Mouse (Mus musculus): Measurements from ENCODE around the gene Hoxb9. TPM values are rescaled to one million over a fixed set of nuclear protein-coding genes. Genes with fewer than 3 reads are reported as not detected.

Gene Hoxb9
- polyA plus RNA-seq, 1 experiment = 0.27 TPM

DNA sequence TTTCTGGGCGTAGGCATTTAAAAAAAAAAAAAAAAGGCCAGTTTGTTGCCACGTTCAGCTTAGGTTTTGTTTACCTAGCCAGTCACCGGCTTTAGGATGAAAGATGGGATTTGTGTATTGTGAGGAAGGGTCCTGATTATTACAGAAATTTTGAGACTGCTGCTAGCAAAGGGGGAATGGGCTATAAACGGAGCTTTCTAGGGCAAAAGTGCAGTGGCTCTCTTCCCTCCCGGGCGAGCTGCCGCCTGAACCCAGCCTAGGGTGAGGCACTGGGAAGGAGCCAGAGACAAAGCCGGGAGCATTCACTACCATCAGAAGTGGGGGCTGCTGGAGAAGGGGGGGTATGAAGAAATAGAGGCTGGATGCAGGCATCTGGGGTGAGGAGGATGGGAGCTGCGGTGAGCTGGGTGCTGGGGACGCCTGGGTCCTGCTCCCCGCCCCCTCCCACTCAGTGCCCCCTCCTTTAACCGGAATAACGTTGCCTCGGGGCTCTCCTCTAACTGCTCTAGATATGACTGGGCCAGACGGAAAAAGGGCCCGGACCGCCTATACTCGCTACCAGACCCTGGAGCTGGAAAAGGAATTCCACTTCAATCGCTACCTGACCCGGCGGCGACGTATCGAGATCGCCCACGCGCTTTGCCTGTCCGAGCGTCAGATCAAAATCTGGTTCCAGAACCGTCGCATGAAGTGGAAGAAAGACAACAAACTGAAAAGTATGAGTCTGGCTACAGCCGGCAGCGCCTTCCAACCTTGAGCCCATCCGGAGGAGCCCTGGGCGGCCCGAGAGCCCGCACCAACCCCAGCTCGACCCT lies 33.3 kb downstream of the Hoxb9 start:
- H3K4me3 ChIP-seq (ENCODE audit: extremely low read depth, insufficient read depth, insufficient read length) = no peak overlapping the region
- peaks cover 27% of the 10 kb centered on the region for H3K27me3 ChIP-seq (ENCODE audit: control insufficient read depth, insufficient read depth, low read length)
- no peak overlapping the region; the same call in 1 of the 2 replicates for H3K27ac ChIP-seq (ENCODE audit: insufficient read depth, low read length)
- H3K36me3 ChIP-seq (ENCODE audit: control insufficient read depth, insufficient read depth, low read length) = no peaks in the 10 kb centered on the region
- WGBS = 21% methylated on average over 38 of the region's 38 CpGs
- H3K4me1 ChIP-seq (ENCODE audit: control insufficient read depth, insufficient read depth, insufficient read length) = no peaks in the 10 kb centered on the region
- DNase-seq (ENCODE audit: low read depth in 1 of 2, low spot score in 2 of 2) = no peak
- TF ChIP-seq POLR2A (IDR thresholded peaks at IDR 0.05; ENCODE audit: low read depth, low read length) (no peak), CTCF (IDR thresholded peaks at IDR 0.05; ENCODE audit: extremely low read depth, insufficient read depth, insufficient read length, insufficient replicate concordance) (no peak)

- H3K4me3 ChIP-seq (ENCODE audit: extremely low read depth, insufficient read depth, insufficient read length) = no peak overlapping the region
- H3K27me3 ChIP-seq (ENCODE audit: control insufficient read depth, insufficient read depth, low read length) = peaks cover 22% of the 10 kb centered on the region
- DNase-seq (ENCODE audit: low read depth in 1 of 2, low spot score in 2 of 2) = no peak
- no peaks in the 10 kb centered on the region for H3K4me1 ChIP-seq (ENCODE audit: control insufficient read depth, insufficient read depth, insufficient read length)
- TF ChIP-seq POLR2A (IDR thresholded peaks at IDR 0.05; ENCODE audit: low read depth, low read length) = no peak
- no peak for TF ChIP-seq CTCF (IDR thresholded peaks at IDR 0.05; ENCODE audit: extremely low read depth, insufficient read depth, insufficient read length, insufficient replicate concordance)
- WGBS = 90% methylated on average over 6 of the region's 6 CpGs
- H3K27ac ChIP-seq (ENCODE audit: insufficient read depth, low read length) = no peak overlapping the region
- no peaks in the 10 kb centered on the region for H3K36me3 ChIP-seq (ENCODE audit: control insufficient read depth, insufficient read depth, low read length)
Observed at GRCm38 (mm10) chr11:96305505-96306182, 34.4 kb downstream of the Hoxb9 start.

GRCm38 (mm10) chr11:96306183-96306907 lies 35.1 kb downstream of the Hoxb9 start:
- Histone ChIP-seq H3K36me3 (ENCODE audit: control insufficient read depth, insufficient read depth, low read length) (no peaks in the 10 kb centered on the region), H3K4me1 (ENCODE audit: control insufficient read depth, insufficient read depth, insufficient read length) (peaks cover 2% of the 10 kb centered on the region; the same call in 1 of the 2 replicates), H3K27me3 (ENCODE audit: control insufficient read depth, insufficient read depth, low read length) (peaks cover 19% of the 10 kb centered on the region), H3K27ac (ENCODE audit: insufficient read depth, low read length) (no peak overlapping the region), H3K4me3 (ENCODE audit: extremely low read depth, insufficient read depth, insufficient read length) (no peak overlapping the region)
- WGBS = 67% methylated on average over 7 of the region's 7 CpGs
- TF ChIP-seq POLR2A (IDR thresholded peaks at IDR 0.05; ENCODE audit: low read depth, low read length) (no peak), CTCF (IDR thresholded peaks at IDR 0.05; ENCODE audit: extremely low read depth, insufficient read depth, insufficient read length, insufficient replicate concordance) (no peak)
- DNase-seq (ENCODE audit: low read depth in 1 of 2, low spot score in 2 of 2) = no peak

DNA sequence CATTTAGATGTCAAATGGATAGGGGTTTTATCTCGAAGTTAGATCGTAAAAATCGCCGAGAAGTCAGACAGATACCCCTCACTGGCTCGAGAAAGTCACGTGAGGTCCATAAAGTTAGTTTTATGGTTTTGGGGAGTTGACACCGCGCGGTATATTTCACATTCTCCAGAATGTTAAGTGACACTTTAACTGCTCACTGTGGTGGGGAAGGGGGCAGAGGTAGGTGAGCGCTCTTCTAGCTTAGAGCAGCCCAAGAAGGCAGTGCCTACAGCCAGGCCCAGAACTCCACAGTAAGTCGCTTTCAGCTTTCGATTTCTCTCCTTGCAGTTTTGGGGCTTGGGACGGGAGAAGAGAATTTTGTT lies 35.6 kb downstream of the Hoxb9 start:
- 37% methylated on average over 13 of the region's 13 CpGs for WGBS
- Histone ChIP-seq H3K27me3 (ENCODE audit: control insufficient read depth, insufficient read depth, low read length) (peaks cover 19% of the 10 kb centered on the region), H3K27ac (ENCODE audit: insufficient read depth, low read length) (no peak overlapping the region), H3K4me1 (ENCODE audit: control insufficient read depth, insufficient read depth, insufficient read length) (peaks cover 2% of the 10 kb centered on the region; the same call in 1 of the 2 replicates), H3K4me3 (ENCODE audit: extremely low read depth, insufficient read depth, insufficient read length) (no peak overlapping the region), H3K36me3 (ENCODE audit: control insufficient read depth, insufficient read depth, low read length) (no peaks in the 10 kb centered on the region)
- TF ChIP-seq POLR2A (IDR thresholded peaks at IDR 0.05; ENCODE audit: low read depth, low read length) = no peak
- TF ChIP-seq CTCF (IDR thresholded peaks at IDR 0.05; ENCODE audit: extremely low read depth, insufficient read depth, insufficient read length, insufficient replicate concordance) = no peak
- DNase-seq (ENCODE audit: low read depth in 1 of 2, low spot score in 2 of 2) = no peak

- peaks cover 15% of the 10 kb centered on the region for H3K27me3 ChIP-seq (ENCODE audit: control insufficient read depth, insufficient read depth, low read length)
- H3K27ac ChIP-seq (ENCODE audit: insufficient read depth, low read length) = no peak overlapping the region
- no peak overlapping the region for H3K4me3 ChIP-seq (ENCODE audit: extremely low read depth, insufficient read depth, insufficient read length)
- no peaks in the 10 kb centered on the region for H3K36me3 ChIP-seq (ENCODE audit: control insufficient read depth, insufficient read depth, low read length)
- no peak for TF ChIP-seq POLR2A (IDR thresholded peaks at IDR 0.05; ENCODE audit: low read depth, low read length)
- no peak for TF ChIP-seq CTCF (IDR thresholded peaks at IDR 0.05; ENCODE audit: extremely low read depth, insufficient read depth, insufficient read length, insufficient replicate concordance)
- H3K4me1 ChIP-seq (ENCODE audit: control insufficient read depth, insufficient read depth, insufficient read length) = peaks cover 2% of the 10 kb centered on the region; the same call in 1 of the 2 replicates
- DNase-seq (ENCODE audit: low read depth in 1 of 2, low spot score in 2 of 2) = no peak
- 70% methylated on average over 4 of the region's 4 CpGs for WGBS
Observed at GRCm38 (mm10) chr11:96308763-96309162, 37.5 kb downstream of the Hoxb9 start.

DNA sequence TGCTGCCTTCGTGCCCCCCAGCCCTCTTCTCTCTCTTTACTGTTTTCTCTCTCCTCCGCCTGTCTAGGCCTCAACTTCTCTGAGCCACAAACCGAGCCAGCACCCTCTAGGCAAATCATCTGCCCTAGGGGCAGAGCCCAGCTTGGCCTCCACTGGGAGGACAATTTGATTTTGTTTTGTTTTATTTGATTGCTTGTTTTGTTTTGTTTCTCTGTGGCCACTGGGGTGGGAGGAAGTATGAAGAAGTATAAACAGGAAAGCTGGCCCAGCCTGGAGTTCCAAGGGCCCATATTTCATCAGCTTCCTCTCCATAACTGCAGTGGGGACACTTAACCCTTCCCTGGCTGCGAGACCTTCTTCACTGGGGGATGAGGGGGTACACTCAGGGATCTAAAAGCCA lies 38.0 kb downstream of the Hoxb9 start:
- no peak for TF ChIP-seq POLR2A (IDR thresholded peaks at IDR 0.05; ENCODE audit: low read depth, low read length)
- no peak for TF ChIP-seq CTCF (IDR thresholded peaks at IDR 0.05; ENCODE audit: extremely low read depth, insufficient read depth, insufficient read length, insufficient replicate concordance)
- no peak overlapping the region for H3K27ac ChIP-seq (ENCODE audit: insufficient read depth, low read length)
- peaks cover 16% of the 10 kb centered on the region for H3K27me3 ChIP-seq (ENCODE audit: control insufficient read depth, insufficient read depth, low read length)
- no peak overlapping the region for H3K4me3 ChIP-seq (ENCODE audit: extremely low read depth, insufficient read depth, insufficient read length)
- no peak for DNase-seq (ENCODE audit: low read depth in 1 of 2, low spot score in 2 of 2)
- H3K36me3 ChIP-seq (ENCODE audit: control insufficient read depth, insufficient read depth, low read length) = no peaks in the 10 kb centered on the region
- peaks cover 6% of the 10 kb centered on the region; the same call in 1 of the 2 replicates for H3K4me1 ChIP-seq (ENCODE audit: control insufficient read depth, insufficient read depth, insufficient read length)
- WGBS = 62% methylated on average over 4 of the region's 4 CpGs

Data from spleen, adult 2 months (tissue).